In the genomic region with DNA sequence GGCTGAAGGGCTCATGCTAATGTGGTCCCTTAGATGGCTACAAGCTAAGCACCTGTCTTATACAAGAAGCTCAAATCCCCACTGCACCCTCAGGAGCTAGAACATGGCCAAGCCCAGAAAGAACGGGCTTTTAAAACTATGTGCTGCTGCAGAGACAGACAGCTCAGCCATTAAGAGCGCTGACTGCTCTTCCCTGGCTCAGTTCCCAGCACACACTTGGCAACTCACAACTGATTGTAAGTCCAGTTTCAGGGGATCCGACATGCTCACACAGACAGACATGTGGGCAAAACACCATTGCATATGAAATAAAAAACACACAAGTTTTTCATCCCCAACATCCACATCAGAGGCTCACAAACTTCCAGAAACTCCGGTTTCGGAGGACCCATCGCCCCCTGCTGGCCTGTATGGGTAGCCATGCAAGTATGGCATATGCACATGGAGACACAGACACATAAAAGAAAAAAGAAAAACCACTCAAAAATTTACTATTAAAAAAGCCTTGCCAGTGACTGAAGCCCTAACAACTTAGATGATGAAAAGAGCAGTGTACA, we compare ENCODE assay signal across 10 mouse cellular contexts.
DNase-seq lines count a peak whose midpoint lies in the region; ATAC-seq and TF ChIP-seq lines count a peak whose summit lies in the region.
"Had no signal": no experiment of that assay in that cellular context is flagged by ENCODE, and none has a peak within 500 bp of the region (broad histone marks: within the 10 kb centered on the region; RNA-seq: fewer than 3 reads in every experiment).

No protein-coding gene starts in this region.

- in situ Hi-C loops in CH12.LX (cut with MboI; ENCODE audit: low pct_ligation_motif_present, low pct_unique_long_range_greater_than_20kb, low sequenced_read_pairs) = no loop called here

- no peak overlapping the region for H3K9ac ChIP-seq in forebrain, postnatal 0 days
- no peak overlapping the region for H3K9ac ChIP-seq in forebrain, embryonic 16.5 days (replicated peaks; ENCODE audit: low read depth, low read length)
- no peak overlapping the region for H3K9ac ChIP-seq in limb, embryonic 15.5 days
- no peak overlapping the region for H3K9ac ChIP-seq in CH12.LX (ENCODE audit: insufficient read depth, low read depth)
- H3K9ac ChIP-seq in midbrain, embryonic 14.5 days (replicated peaks; ENCODE audit: low read length) = no peak overlapping the region
- H3K9ac ChIP-seq: hindbrain, embryonic 14.5 days had no signal

- peak; percentile 41; the same call in 1 of the 2 replicates for TF ChIP-seq CTCF in forebrain, postnatal 0 days (IDR thresholded peaks at IDR 0.05; ENCODE audit: low read depth)
- TF ChIP-seq CTCF in CH12.LX (conservative IDR thresholded peaks at IDR 0.05 in 1 of 2, IDR thresholded peaks at IDR 0.05 in 1 of 2; ENCODE audit: low read depth in 2 of 2, low read length in 2 of 2) = peak in 1 of 2 experiments; percentile 50; a peak in 2 of 4 replicates

- WGBS in forebrain, postnatal 0 days = 78% methylated on average over 6 of the region's 6 CpGs
- 82% methylated on average over 6 of the region's 6 CpGs for WGBS in forebrain, embryonic 16.5 days
- 79% methylated on average over 6 of the region's 6 CpGs for WGBS in limb, embryonic 15.5 days
- 87% methylated on average over 6 of the region's 6 CpGs for WGBS in limb, embryonic 10.5 days
- 91% methylated on average over 6 of the region's 6 CpGs for WGBS in midbrain, embryonic 14.5 days

- ATAC-seq in forebrain, postnatal 0 days = no peak
- ATAC-seq in forebrain, embryonic 16.5 days = no peak
- peak; percentile 19; the same call in 1 of the 2 replicates for ATAC-seq in limb, embryonic 15.5 days (ENCODE audit: insufficient number of reproducible peaks, low FRiP score, low TSS enrichment, low read depth)
- 0 out of 2 replicates have a peak, but pooled peaks have one; percentile 39 for ATAC-seq in erythroid progenitor cell, adult 5-6 weeks (replicated peaks; ENCODE audit: low FRiP score, poor library complexity, severe bottlenecking)
- no peak for ATAC-seq in midbrain, embryonic 14.5 days (ENCODE audit: low FRiP score, low TSS enrichment)

- TF ChIP-seq RAD21 in CH12.LX (IDR thresholded peaks at IDR 0.05; ENCODE audit: low read depth, low read length) = no peak; the same call in 1 of the 2 replicates

- no peaks in the 10 kb centered on the region for H3K4me1 ChIP-seq in forebrain, postnatal 0 days (ENCODE audit: insufficient read depth)
- no peaks in the 10 kb centered on the region for H3K4me1 ChIP-seq in forebrain, embryonic 16.5 days (replicated peaks; ENCODE audit: control insufficient read depth, insufficient read depth, low read length)
- peaks cover 12% of the 10 kb centered on the region for H3K4me1 ChIP-seq in limb, embryonic 15.5 days
- H3K4me1 ChIP-seq in limb, embryonic 10.5 days = peaks cover 27% of the 10 kb centered on the region
- H3K4me1 ChIP-seq in CH12.LX (ENCODE audit: control insufficient read depth in 1 of 2, insufficient read depth in 2 of 2) = peaks cover 7 to 17% of the 10 kb centered on the region in 2 experiments; a peak in 3 of 4 replicates
- H3K4me1 ChIP-seq in midbrain, embryonic 14.5 days (ENCODE audit: control insufficient read depth, insufficient read depth, low read length) = no peaks in the 10 kb centered on the region

- H3K36me3 ChIP-seq in forebrain, postnatal 0 days (ENCODE audit: insufficient read depth) = no peaks in the 10 kb centered on the region
- H3K36me3 ChIP-seq in forebrain, embryonic 16.5 days (ENCODE audit: control insufficient read depth, insufficient read depth) = no peaks in the 10 kb centered on the region
- H3K36me3 ChIP-seq in limb, embryonic 15.5 days = 0 out of 2 replicates have a peak, but pooled peaks cover 3% of the 10 kb centered on the region
- no peaks in the 10 kb centered on the region for H3K36me3 ChIP-seq in limb, embryonic 10.5 days
- no peaks in the 10 kb centered on the region for H3K36me3 ChIP-seq in CH12.LX (replicated peaks in 1 of 2; ENCODE audit: control insufficient read depth in 1 of 2, insufficient read depth in 1 of 2, low read length in 1 of 2)
- H3K36me3 ChIP-seq in midbrain, embryonic 14.5 days (ENCODE audit: control insufficient read depth, insufficient read depth, low read length) = no peaks in the 10 kb centered on the region

- TF ChIP-seq POLR2A in CH12.LX (IDR thresholded peaks at IDR 0.05; ENCODE audit: low read depth, low read length) = no peak

- H3K4me3 ChIP-seq in forebrain, postnatal 0 days (ENCODE audit: low read depth, low read length) = no peak overlapping the region
- H3K4me3 ChIP-seq in forebrain, embryonic 16.5 days (replicated peaks; ENCODE audit: low read length) = no peak overlapping the region
- H3K4me3 ChIP-seq in limb, embryonic 15.5 days = no peak overlapping the region
- H3K4me3 ChIP-seq in limb, embryonic 10.5 days = no peak overlapping the region
- H3K4me3 ChIP-seq in CH12.LX (replicated peaks in 1 of 3; ENCODE audit: low read depth in 2 of 3, low read length in 2 of 3, poor library complexity in 1 of 3) = no peak overlapping the region
- no peak overlapping the region for H3K4me3 ChIP-seq in midbrain, embryonic 14.5 days (replicated peaks; ENCODE audit: low read depth, low read length)

- no peak for DNase-seq in forebrain, postnatal 0 days
- no peak for DNase-seq in limb, embryonic 10.5 days (ENCODE audit: low spot score)
- DNase-seq in CH12.LX (ENCODE audit: extremely low read depth) = no peak
- no peak for DNase-seq in embryo, embryonic 9.5 days (ENCODE audit: extremely low spot score)
- no peak for DNase-seq in midbrain, embryonic 14.5 days

- H3K9me3 ChIP-seq in forebrain, postnatal 0 days (ENCODE audit: low read length) = no peaks in the 10 kb centered on the region
- H3K9me3 ChIP-seq in forebrain, embryonic 16.5 days (ENCODE audit: control insufficient read depth, low read length) = no peaks in the 10 kb centered on the region
- no peaks in the 10 kb centered on the region for H3K9me3 ChIP-seq in limb, embryonic 15.5 days
- H3K9me3 ChIP-seq in limb, embryonic 10.5 days (replicated peaks) = no peaks in the 10 kb centered on the region
- no peaks in the 10 kb centered on the region for H3K9me3 ChIP-seq in CH12.LX (replicated peaks; ENCODE audit: low read length)
- H3K9me3 ChIP-seq in midbrain, embryonic 14.5 days (ENCODE audit: control insufficient read depth, low read length) = no peaks in the 10 kb centered on the region
- H3K9me3 ChIP-seq: megakaryocyte, embryonic 14.5 days had no signal

- no peak for TF ChIP-seq EP300 in CH12.LX (IDR thresholded peaks at IDR 0.05; ENCODE audit: low read length)

- H3K27ac ChIP-seq in forebrain, postnatal 0 days (ENCODE audit: low read depth, low read length) = no peak overlapping the region
- H3K27ac ChIP-seq in forebrain, embryonic 16.5 days (ENCODE audit: low read length) = no peak overlapping the region
- H3K27ac ChIP-seq in limb, embryonic 15.5 days = no peak overlapping the region
- H3K27ac ChIP-seq in limb, embryonic 10.5 days = no peak overlapping the region
- H3K27ac ChIP-seq in CH12.LX (ENCODE audit: insufficient read depth, low read depth) = no peak overlapping the region
- H3K27ac ChIP-seq in midbrain, embryonic 14.5 days (replicated peaks; ENCODE audit: low read depth, low read length) = no peak overlapping the region
- H3K27ac ChIP-seq: hindbrain, embryonic 14.5 days had no signal

- no peaks in the 10 kb centered on the region for H3K27me3 ChIP-seq in forebrain, postnatal 0 days (ENCODE audit: insufficient read depth, low read length)
- H3K27me3 ChIP-seq in forebrain, embryonic 16.5 days (replicated peaks; ENCODE audit: control insufficient read depth, insufficient read depth, low read length) = no peaks in the 10 kb centered on the region
- H3K27me3 ChIP-seq in limb, embryonic 15.5 days = no peaks in the 10 kb centered on the region
- H3K27me3 ChIP-seq in limb, embryonic 10.5 days (ENCODE audit: low read depth, poor library complexity, severe bottlenecking) = no peaks in the 10 kb centered on the region
- H3K27me3 ChIP-seq in CH12.LX (replicated peaks) = no peaks in the 10 kb centered on the region
- no peaks in the 10 kb centered on the region for H3K27me3 ChIP-seq in midbrain, embryonic 14.5 days (ENCODE audit: control insufficient read depth, insufficient read depth, low read length)
- H3K27me3 ChIP-seq: megakaryocyte, embryonic 14.5 days had no signal

- H3K4me2 ChIP-seq in forebrain, postnatal 0 days (ENCODE audit: low read depth) = no peak overlapping the region
- no peak overlapping the region for H3K4me2 ChIP-seq in forebrain, embryonic 16.5 days (ENCODE audit: low read length)
- H3K4me2 ChIP-seq in limb, embryonic 15.5 days = no peak overlapping the region
- H3K4me2 ChIP-seq in CH12.LX (ENCODE audit: insufficient read depth, low read depth, poor library complexity, severe bottlenecking) = no peak overlapping the region
- H3K4me2 ChIP-seq in midbrain, embryonic 14.5 days (ENCODE audit: low read length) = no peak overlapping the region
- H3K4me2 ChIP-seq: hindbrain, embryonic 14.5 days had no signal

- dilution Hi-C loops in CH12.LX (cut with MboI; ENCODE audit: extremely low pct_ligation_motif_present, extremely low pct_unique_long_range_greater_than_20kb, low sequenced_read_pairs) = no loop called here

- no peaks in the 10 kb centered on the region for H3K79me2 ChIP-seq in CH12.LX (replicated peaks; ENCODE audit: control insufficient read depth, extremely low read depth, insufficient read depth, poor library complexity, severe bottlenecking)

TF ChIP-seq in CH12.LX, 34 proteins besides CTCF, POLR2A, EP300 and RAD21:
- TF ChIP-seq BHLHE40 (IDR thresholded peaks at IDR 0.05; ENCODE audit: low read depth, low read length) (no peak), TCF12 (IDR thresholded peaks at IDR 0.05; ENCODE audit: low read depth, low read length) (no peak), ZNF384 (IDR thresholded peaks at IDR 0.05; ENCODE audit: low read depth, low read length) (no peak), SMC3 (IDR thresholded peaks at IDR 0.05; ENCODE audit: low read depth, low read length) (peak; percentile 25; the same call in 1 of the 2 replicates), TBP (conservative IDR thresholded peaks at IDR 0.05; ENCODE audit: low read depth, low read length) (no peak)

Comparison
In these comparisons a context has a peak if more than half of its experiments do, and no peak if none do; other contexts are left out.
1. ATAC-seq: peak in limb, embryonic 15.5 days (single experiment) and erythroid progenitor cell, adult 5-6 weeks (single experiment); none in forebrain, postnatal 0 days (single experiment), forebrain, embryonic 16.5 days (single experiment) and midbrain, embryonic 14.5 days (single experiment).